Mouse (Mus musculus) cerebellum, adult 2 months (tissue): ENCODE data around the gene Tns2. TPM values are rescaled to one million over a fixed set of nuclear protein-coding genes. Genes with fewer than 3 reads are reported as not detected.

Experiments
- DNase-seq, 2 experiments: peaks; one replicate each; pipeline ENCODE4 v3.0.0; 2021
- H3K27ac ChIP-seq: fragments of 200-500 bp; 2 replicates; pipeline ENCODE4 v1.5.1; 2012; ENCODE audit warnings: low read length, control low read depth, inconsistent platforms; ENCODE audit not compliant: insufficient read depth
- H3K27me3 ChIP-seq: fragments of 200-500 bp; 2 replicates; pipeline ENCODE4 v1.6.1; 2012; ENCODE audit warnings: inconsistent platforms, mild to moderate bottlenecking, low read length, moderate library complexity; ENCODE audit not compliant: control insufficient read depth, insufficient read depth
- H3K4me1 ChIP-seq: fragments of 200-500 bp; 2 replicates; pipeline ENCODE4 v1.6.1; 2011; ENCODE audit warnings: low read length; ENCODE audit not compliant: control insufficient read depth, insufficient read depth
- H3K4me3 ChIP-seq: fragments of 200-500 bp; replicated peaks from 2 replicates; pipeline ENCODE3; 2011; ENCODE audit warnings: mild to moderate bottlenecking, low read depth, low read length, control low read depth; ENCODE audit not compliant: insufficient read depth
- CTCF ChIP-seq: fragments of 200-500 bp; IDR thresholded peaks from 2 replicates; pipeline ENCODE4 v1.5.1; 2011; ENCODE audit warnings: low read depth, mild to moderate bottlenecking, control low read depth, low read length, moderate library complexity, borderline replicate concordance; ENCODE audit not compliant: insufficient read depth
- POLR2A ChIP-seq: fragments of 200-500 bp; IDR thresholded peaks from 2 replicates; pipeline ENCODE4 v1.6.1; 2011; ENCODE audit warnings: low read length, control low read depth, borderline replicate concordance; ENCODE audit not compliant: insufficient read depth
- WGBS: fragments of 180-500 bp; shearing (Covaris S2); methylation state at CpG from one replicate; pipeline ENCODE4 v1.1.7; 2018; 5-methylcytosine and 5-hydroxymethylcytosine counted together
- polyA plus RNA-seq: library from polyadenylated mRNA; depleted of rRNA; stranded (reverse); fragments of >200 nt; gene quantifications from 2 replicates; pipeline ENCODE4 v1.2.3, GENCODE M21; 2012; rRNA removed

The Tns2 gene
- polyA plus RNA-seq = 33.6 and 33.7 TPM in 2 replicates

DNA sequence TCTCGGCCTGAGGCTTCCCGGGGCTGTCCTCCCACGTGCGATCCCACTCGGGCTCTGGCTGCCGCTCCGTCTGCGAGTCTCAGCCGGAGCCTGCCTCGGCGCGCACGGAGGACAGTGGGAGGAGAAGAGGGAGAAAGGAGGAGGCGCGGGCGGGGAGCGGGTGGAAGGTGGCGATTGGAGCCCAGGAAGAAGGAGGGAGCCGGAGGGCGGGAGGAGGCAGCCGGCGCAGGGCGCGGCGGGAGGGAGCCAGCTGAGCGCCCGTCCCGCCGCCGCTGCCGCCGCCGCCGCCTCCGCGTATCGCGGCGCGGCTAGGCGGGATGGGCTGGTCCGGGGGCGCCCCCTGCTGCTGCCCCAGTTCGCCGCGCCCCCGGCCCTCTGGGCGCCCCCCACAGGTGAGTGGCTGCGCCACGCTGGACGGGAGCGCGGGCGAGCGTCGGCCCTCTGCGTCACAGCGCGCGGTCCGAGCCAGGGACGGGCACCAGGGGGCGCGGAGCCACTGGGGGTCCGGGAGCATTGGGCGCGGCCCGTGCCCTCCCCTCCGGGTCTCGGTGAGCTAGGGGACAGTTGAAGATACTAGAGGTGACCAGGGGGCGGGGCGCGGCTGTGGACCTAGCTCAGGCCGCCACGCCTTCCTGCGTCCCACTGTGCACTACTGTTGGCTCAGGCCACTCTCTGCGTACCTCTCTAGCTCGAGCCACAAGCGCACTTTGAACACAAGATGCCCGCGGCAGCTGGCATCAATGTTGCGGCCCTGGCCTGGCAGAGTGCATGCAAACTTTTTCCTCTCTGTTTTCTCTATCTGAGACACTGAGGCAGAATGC lies at the start of gene Tns2:
Tns2 (plus strand) TSS at position 253 of the 821 bp plus-strand sequence.
- H3K27ac ChIP-seq = peak within 1 kb of the TSS; percentile 19; the same call in 1 of the 2 replicates
- 2% methylated on average over 79 of the region's 82 CpGs for WGBS
- peak; percentile 78 for DNase-seq
- TF ChIP-seq POLR2A (no peak), CTCF (no peak)
- H3K4me3 ChIP-seq = peak within 1 kb of the TSS; percentile 66
- H3K27me3 ChIP-seq = no peaks in the 10 kb centered on the region
- H3K4me1 ChIP-seq = no peaks in the 10 kb centered on the region

DNA sequence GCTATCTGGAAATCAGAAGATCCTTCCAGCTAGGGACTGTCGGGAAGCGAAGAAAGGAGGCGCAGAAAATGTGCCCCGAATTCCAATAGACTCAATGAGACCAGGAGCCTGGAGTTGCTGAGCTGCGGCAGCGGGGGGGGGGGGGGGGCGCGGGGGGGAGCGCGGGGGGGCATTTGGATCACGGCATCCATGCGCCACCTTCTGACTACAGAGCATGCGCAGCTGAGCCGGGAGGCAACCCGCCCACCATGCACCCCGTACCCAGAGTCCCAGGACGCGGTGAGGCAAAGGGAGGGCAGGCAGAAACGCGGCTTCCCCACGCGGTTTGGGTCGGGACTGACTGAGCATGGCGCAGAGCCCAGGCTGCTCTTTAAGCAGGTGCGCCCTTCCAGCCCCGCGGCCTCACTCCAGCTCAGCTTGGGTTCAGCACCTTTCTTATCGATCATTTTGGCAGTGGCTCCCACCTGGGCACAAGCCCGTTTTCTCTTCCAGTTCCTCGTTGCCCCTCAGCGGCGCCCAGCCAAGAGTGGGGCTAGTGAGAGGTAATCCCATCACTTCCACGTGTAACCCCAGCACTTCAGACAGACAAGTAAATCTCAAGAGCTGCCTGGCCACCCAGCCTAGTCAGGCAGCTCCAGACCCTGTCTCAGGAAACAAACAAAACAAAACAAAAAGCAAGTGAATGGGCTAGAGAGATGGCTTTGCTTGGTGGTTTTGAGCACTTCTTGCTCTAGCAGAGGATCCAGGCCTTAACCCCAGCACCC lies 48.1 kb upstream of the Tns2 start:
- 1% methylated on average over 33 of the region's 33 CpGs for WGBS
- DNase-seq = peak; percentile 45 to 53
- Histone ChIP-seq H3K4me3 (peak overlapping the region; percentile 62), H3K27me3 (no peaks in the 10 kb centered on the region), H3K4me1 (no peaks in the 10 kb centered on the region), H3K27ac (no peak overlapping the region)
- TF ChIP-seq CTCF = peak; percentile 25
- no peak for TF ChIP-seq POLR2A

DNA sequence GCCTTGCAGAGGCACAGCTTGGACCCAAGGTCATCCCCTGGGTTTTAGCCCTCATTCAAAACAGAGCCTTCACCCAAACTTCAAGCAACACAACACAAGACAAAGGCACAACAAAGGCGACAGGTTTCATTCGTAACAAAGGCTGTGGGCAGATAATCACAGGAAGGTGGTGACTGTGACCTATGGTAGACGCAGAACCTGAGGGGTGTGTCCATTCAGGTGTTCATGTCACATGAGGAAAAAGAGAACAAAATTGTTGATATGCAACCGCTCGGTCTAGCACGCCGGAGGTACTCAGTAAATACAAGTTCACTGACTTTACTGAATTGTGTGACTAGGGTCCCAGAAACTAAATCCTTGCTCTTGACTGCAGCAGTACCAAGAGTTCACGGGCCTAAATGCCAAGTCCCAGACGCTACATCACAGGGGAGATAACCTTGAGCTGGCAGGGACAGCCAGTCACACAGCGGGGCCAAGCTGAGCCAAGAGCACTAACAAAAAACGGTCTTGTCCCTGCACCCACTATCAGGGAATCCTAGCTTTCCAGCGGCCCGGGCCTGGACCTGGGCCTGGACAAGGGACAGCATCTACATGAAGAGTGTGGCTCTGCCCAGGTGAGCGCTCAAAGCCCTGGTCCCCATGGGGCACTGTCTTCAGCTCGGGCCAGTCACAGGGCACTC lies 43.6 kb upstream of the Tns2 start:
- Histone ChIP-seq H3K27ac (no peak overlapping the region), H3K4me3 (no peak overlapping the region), H3K4me1 (no peaks in the 10 kb centered on the region), H3K27me3 (no peaks in the 10 kb centered on the region)
- 84% methylated on average over 15 of the region's 15 CpGs for whole genome bisulfite sequencing
- TF ChIP-seq POLR2A = no peak
- no peak for TF ChIP-seq CTCF
- no peak for DNase-seq

DNA sequence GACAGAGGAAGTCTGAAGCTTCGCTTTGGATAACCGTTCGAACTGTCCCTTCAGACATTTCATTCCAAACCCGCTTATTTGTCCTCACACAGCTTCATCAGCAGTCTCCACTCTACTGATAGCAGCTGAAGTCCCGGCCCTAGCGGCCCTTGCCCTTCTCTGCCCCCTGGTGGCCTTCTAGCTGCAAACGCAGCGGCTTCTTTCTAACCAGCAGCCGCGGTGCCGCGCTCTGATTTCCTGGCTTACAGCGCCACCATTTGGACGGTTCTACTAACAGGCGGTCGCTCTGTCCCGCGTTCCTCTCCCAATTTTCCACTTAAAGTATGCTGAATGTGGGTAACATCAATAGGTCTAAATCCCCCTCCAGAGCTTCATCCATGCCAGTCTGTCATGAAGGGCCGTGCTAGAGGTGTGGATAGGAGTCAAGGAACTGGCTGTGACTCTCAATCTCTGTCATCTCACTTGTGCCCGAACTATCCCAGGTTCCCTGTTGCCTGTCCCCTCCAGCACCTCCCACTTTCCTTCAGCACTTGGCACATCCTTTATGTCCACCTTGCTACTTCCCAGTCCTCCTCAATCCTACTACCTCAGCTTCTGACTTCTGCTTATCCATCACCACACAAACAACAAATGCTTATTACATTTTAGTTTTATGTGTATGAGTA lies 34.4 kb upstream of the Tns2 start:
- WGBS = 4% methylated on average over 20 of the region's 20 CpGs
- Histone ChIP-seq H3K27ac (no peak overlapping the region), H3K4me3 (no peak overlapping the region), H3K4me1 (no peaks in the 10 kb centered on the region), H3K27me3 (no peaks in the 10 kb centered on the region)
- TF ChIP-seq CTCF (peak; percentile 99), POLR2A (no peak)
- DNase-seq = peak; percentile 89 to 90

DNA sequence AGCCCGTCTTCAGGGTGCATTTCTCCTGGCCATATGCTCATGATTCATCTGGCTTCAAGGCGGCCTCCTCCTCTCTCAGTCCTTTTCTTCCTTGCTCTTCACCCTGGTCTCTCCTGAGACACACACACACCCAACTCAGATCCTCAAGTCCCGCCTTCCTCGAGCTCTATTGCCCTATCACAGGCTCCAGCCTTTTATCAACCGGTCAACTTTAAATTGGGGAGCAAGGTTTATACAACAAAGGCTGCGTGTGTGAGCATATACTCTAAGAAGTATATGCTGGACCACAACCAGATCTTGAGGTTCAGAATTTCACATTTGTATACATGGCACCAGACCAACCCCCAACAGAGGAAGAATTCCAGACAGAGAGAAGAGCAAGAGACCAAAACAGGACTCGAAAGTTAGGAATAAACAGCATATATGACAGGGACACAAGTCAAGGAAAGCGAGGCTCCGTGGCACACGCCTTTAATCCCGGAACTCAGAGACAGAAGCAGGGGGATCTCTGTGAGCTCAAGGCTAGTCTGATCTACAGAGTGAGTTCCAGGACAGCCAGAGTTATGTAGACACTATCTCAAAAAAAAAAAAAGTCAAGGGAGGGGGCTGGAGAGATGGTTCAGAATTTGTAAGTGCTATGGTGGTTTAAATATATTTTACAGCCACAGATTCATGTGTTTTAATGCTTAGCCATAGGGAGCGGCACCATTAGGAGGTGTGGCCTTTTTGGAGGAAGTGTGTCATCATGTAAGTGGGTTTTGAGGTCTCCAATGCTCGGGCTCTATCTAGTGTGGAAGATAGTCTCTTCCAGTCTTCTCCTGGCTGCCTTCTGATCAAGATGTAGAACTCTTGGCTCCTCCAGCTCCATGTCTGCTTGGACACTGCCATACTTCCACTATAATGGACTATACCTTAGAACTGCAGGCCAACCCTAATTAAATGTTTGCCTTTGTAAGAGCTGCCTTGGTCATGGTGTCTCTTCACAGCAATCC lies 29.4 kb upstream of the Tns2 start:
- TF ChIP-seq POLR2A (no peak), CTCF (no peak)
- H3K27me3 ChIP-seq = no peaks in the 10 kb centered on the region
- no peak for DNase-seq
- no peak overlapping the region for H3K4me3 ChIP-seq
- H3K27ac ChIP-seq = no peak overlapping the region
- 69% methylated on average over 13 of the region's 13 CpGs for WGBS
- H3K4me1 ChIP-seq = no peaks in the 10 kb centered on the region

DNA sequence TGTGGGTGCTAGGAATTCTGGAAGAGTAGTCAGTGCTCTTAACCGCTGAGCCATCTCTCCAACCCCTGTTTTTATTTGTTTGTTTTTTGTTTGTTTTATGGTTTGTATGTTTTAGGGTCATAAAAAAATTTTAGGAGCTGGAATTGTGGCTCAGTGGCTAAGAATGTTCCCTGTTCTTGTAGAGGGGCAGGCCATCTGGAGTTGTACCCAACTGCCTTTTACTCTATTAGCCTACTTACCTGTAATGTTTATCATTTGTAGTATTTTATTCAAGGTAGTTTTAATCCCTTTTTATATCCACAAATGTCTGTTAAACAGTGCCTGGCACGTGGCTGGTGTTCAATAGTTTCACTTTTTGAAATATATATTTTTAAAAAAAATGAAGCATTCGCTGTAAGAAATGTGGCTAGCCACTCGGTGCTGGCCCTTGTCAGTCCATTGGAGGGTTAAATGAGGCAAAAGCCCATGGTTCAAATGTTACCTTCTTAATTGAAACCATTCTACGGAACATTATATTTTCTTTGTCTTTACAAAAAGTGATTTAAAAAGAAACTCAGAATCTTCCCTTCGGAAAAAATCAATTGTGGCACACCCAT lies 27.2 kb upstream of the Tns2 start:
- H3K27me3 ChIP-seq = no peaks in the 10 kb centered on the region
- no peak for DNase-seq
- H3K27ac ChIP-seq = no peak overlapping the region
- TF ChIP-seq CTCF = no peak
- TF ChIP-seq POLR2A = no peak
- H3K4me3 ChIP-seq = peak overlapping the region; percentile 89
- H3K4me1 ChIP-seq = no peaks in the 10 kb centered on the region
- WGBS = 15% methylated on average over 6 of the region's 6 CpGs
